Mouse (Mus musculus) embryonic facial prominence, embryonic 10.5 days (tissue): Measurements from ENCODE around the gene Olfr1371. TPM values are rescaled to one million over a fixed set of nuclear protein-coding genes. Genes with fewer than 3 reads are reported as not detected.

ENCODE experiments used
- DNase-seq: peaks from one replicate; pipeline ENCODE4 v3.0.0-alpha.2; 2017; ENCODE audit warnings: low spot score
- H3K27ac ChIP-seq: fragments of 300-500 bp; sonication (generic); replicated peaks from 2 replicates; pipeline ENCODE4 v1.5.1; 2016; ENCODE audit warnings: mild to moderate bottlenecking
- H3K27me3 ChIP-seq: fragments of 300-500 bp; sonication (generic); replicated peaks from 2 replicates; pipeline ENCODE4 v1.6.1; 2016; ENCODE audit warnings: low read depth, mild to moderate bottlenecking; ENCODE audit not compliant: poor library complexity, severe bottlenecking
- H3K36me3 ChIP-seq: fragments of 300-500 bp; sonication (generic); replicated peaks from 2 replicates; pipeline ENCODE4 v1.6.1; 2016; ENCODE audit warnings: mild to moderate bottlenecking, moderate library complexity
- H3K4me1 ChIP-seq: fragments of 300-500 bp; sonication (generic); 2 replicates; pipeline ENCODE4 v1.6.1; 2016
- H3K4me3 ChIP-seq: fragments of 300-500 bp; sonication (generic); 2 replicates; pipeline ENCODE4 v1.5.1; 2016; ENCODE audit warnings: mild to moderate bottlenecking, moderate library complexity
- H3K9me3 ChIP-seq: fragments of 300-500 bp; sonication (generic); 2 replicates; pipeline ENCODE4 v1.6.1; 2016; ENCODE audit warnings: mild to moderate bottlenecking
- WGBS: fragments of 180-500 bp; shearing (Covaris S2); methylation state at CpG from one replicate; pipeline ENCODE4 v1.1.7; 2016; 5-methylcytosine and 5-hydroxymethylcytosine counted together
- polyA plus RNA-seq: library from polyadenylated mRNA; unstranded; fragments of >200 nt; fragmentation: Nextera tagmentation; extraction: Ambion mirVana; gene quantifications from 2 replicates; pipeline ENCODE4 v1.2.1, GENCODE M21; 2016

Gene Olfr1371
- not detected in 2 replicates for polyA plus RNA-seq

- Histone ChIP-seq H3K9me3 (no peaks in the 10 kb centered on the region), H3K36me3 (no peaks in the 10 kb centered on the region), H3K27ac (no peak within 1 kb of the TSS), H3K4me3 (no peak within 1 kb of the TSS), H3K27me3 (no peaks in the 10 kb centered on the region), H3K4me1 (no peaks in the 10 kb centered on the region)
- DNase-seq: no peak
These were observed at the start of gene Olfr1371 for GRCm38 (mm10) chr11:52213887-52214286. Gene Olfr1371 (minus strand): TSS chr11:52213987.

GRCm38 (mm10) chr11:52262338-52262737 is 48.6 kb upstream of the Olfr1371 start:
- no peak for DNase-seq
- peaks cover 35% of the 10 kb centered on the region for H3K36me3 ChIP-seq
- 93% methylated on average over 11 of the region's 11 CpGs for WGBS
- H3K4me3 ChIP-seq: no peak overlapping the region
- no peaks in the 10 kb centered on the region for H3K27me3 ChIP-seq
- H3K9me3 ChIP-seq: no peaks in the 10 kb centered on the region
- H3K27ac ChIP-seq: no peak overlapping the region
- H3K4me1 ChIP-seq: peaks cover 39% of the 10 kb centered on the region

DNA sequence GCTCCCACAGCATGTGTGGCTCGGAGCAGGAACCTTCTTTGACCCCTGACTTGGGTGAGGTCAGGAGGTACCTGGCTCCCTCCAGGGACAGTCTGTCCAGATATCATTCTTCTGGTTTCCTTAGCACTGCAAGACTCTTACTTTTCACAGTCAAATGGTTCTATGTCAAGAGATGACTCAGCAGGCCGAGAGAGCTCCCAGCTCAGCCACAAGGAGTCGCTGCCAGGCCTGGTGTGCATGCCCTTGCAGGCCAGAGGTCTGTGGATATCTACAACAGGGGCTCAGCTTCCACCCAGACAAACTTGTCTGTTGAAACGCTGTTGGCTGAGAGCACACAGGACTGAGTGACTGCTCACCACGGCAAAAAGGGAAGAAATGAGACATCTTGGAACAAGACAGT is 48.1 kb upstream of the Olfr1371 start:
- H3K27me3 ChIP-seq: no peaks in the 10 kb centered on the region
- H3K9me3 ChIP-seq: no peaks in the 10 kb centered on the region
- H3K36me3 ChIP-seq: peaks cover 39% of the 10 kb centered on the region
- DNase-seq: peak; percentile 60
- H3K4me1 ChIP-seq: peaks cover 39% of the 10 kb centered on the region
- no peak overlapping the region for H3K27ac ChIP-seq
- H3K4me3 ChIP-seq: no peak overlapping the region
- 59% methylated on average over 5 of the region's 5 CpGs for WGBS

GRCm38 (mm10) chr11:52260878-52261277 is 47.1 kb upstream of the Olfr1371 start:
- Histone ChIP-seq H3K4me3 (no peak overlapping the region), H3K4me1 (peaks cover 30% of the 10 kb centered on the region), H3K27ac (no peak overlapping the region), H3K27me3 (no peaks in the 10 kb centered on the region), H3K9me3 (no peaks in the 10 kb centered on the region), H3K36me3 (peaks cover 48% of the 10 kb centered on the region)
- no peak for DNase-seq
- WGBS: 67% methylated on average over 4 of the region's 4 CpGs

- 63% methylated on average over 5 of the region's 5 CpGs for WGBS
- no peaks in the 10 kb centered on the region for H3K27me3 ChIP-seq
- H3K4me3 ChIP-seq: no peak overlapping the region
- H3K27ac ChIP-seq: no peak overlapping the region
- no peaks in the 10 kb centered on the region for H3K9me3 ChIP-seq
- DNase-seq: no peak
- peaks cover 57% of the 10 kb centered on the region for H3K36me3 ChIP-seq
- peaks cover 15% of the 10 kb centered on the region for H3K4me1 ChIP-seq
These were observed 44.9 kb upstream of the Olfr1371 start for GRCm38 (mm10) chr11:52258711-52259110.

GRCm38 (mm10) chr11:52257376-52257775 is 43.6 kb upstream of the Olfr1371 start:
- peaks cover 15% of the 10 kb centered on the region; the same call in 1 of the 2 replicates for H3K4me1 ChIP-seq
- H3K27me3 ChIP-seq: no peaks in the 10 kb centered on the region
- no peak overlapping the region for H3K4me3 ChIP-seq
- no peak overlapping the region for H3K27ac ChIP-seq
- no peak for DNase-seq
- H3K9me3 ChIP-seq: no peaks in the 10 kb centered on the region
- peaks cover 53% of the 10 kb centered on the region for H3K36me3 ChIP-seq
- WGBS: 87% methylated on average over 3 of the region's 3 CpGs

- DNase-seq: no peak
- Histone ChIP-seq H3K4me3 (no peak overlapping the region), H3K27me3 (no peaks in the 10 kb centered on the region), H3K4me1 (peaks cover 12% of the 10 kb centered on the region; the same call in 1 of the 2 replicates), H3K9me3 (no peaks in the 10 kb centered on the region), H3K27ac (no peak overlapping the region), H3K36me3 (peaks cover 58% of the 10 kb centered on the region)
- WGBS: 89% methylated on average over 8 of the region's 8 CpGs
These were observed 41.3 kb upstream of the Olfr1371 start for GRCm38 (mm10) chr11:52255077-52255476.

DNA sequence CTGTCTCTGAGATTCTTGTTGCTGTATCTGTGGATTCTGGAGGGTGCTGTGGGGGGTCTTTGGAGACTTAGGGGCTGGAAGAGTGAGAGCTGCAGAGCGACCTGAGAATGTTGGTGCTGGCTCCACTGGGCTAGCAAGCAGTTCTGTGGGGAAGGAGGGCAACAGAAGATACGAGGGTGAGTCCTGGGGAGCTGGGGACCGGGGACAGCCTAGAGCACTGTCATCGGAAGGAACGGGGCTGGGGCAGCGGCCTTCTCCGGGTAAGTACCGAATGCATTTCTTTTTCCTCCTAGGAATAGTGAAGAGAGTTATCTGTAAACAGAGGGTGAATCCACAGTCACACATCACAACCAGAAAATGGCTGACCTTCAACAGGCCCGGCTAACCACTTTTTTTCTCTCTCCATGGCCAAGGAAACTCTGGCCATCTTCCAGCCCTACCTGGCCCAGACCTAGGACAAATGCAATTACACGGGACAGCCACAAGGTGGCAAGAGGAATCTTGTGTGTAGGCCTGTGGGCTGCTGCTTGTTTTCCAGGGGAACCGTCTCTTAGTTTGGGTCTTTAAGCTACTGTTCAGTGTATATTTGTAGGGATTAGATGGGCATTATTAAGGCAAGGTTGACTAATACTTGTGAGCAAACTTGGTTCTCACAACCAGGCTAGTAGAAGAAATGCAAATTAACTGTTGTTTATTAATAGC is 40.0 kb upstream of the Olfr1371 start:
- H3K4me1 ChIP-seq: peaks cover 12% of the 10 kb centered on the region; the same call in 1 of the 2 replicates
- H3K27ac ChIP-seq: no peak overlapping the region
- 71% methylated on average over 11 of the region's 11 CpGs for WGBS
- H3K36me3 ChIP-seq: peaks cover 57% of the 10 kb centered on the region
- no peaks in the 10 kb centered on the region for H3K27me3 ChIP-seq
- no peak overlapping the region for H3K4me3 ChIP-seq
- H3K9me3 ChIP-seq: no peaks in the 10 kb centered on the region
- DNase-seq: peak; percentile 67

- H3K4me1 ChIP-seq: 0 out of 2 replicates have a peak, but pooled peaks cover under 1% of the 10 kb centered on the region
- DNase-seq: no peak
- no peak overlapping the region for H3K27ac ChIP-seq
- H3K27me3 ChIP-seq: no peaks in the 10 kb centered on the region
- no peaks in the 10 kb centered on the region for H3K9me3 ChIP-seq
- peaks cover 60% of the 10 kb centered on the region for H3K36me3 ChIP-seq
- H3K4me3 ChIP-seq: no peak overlapping the region
- WGBS: 78% methylated on average over 1 of the region's 1 CpGs
These were observed 38.9 kb upstream of the Olfr1371 start for GRCm38 (mm10) chr11:52252692-52253091.

- Histone ChIP-seq H3K27ac (no peak overlapping the region), H3K27me3 (no peaks in the 10 kb centered on the region), H3K4me1 (no peaks in the 10 kb centered on the region), H3K4me3 (no peak overlapping the region), H3K9me3 (no peaks in the 10 kb centered on the region), H3K36me3 (peaks cover 60% of the 10 kb centered on the region)
- no peak for DNase-seq
- WGBS: 79% methylated on average over 5 of the region's 5 CpGs
These were observed 38.0 kb upstream of the Olfr1371 start for GRCm38 (mm10) chr11:52251770-52252169.

- H3K36me3 ChIP-seq: peaks cover 66% of the 10 kb centered on the region
These were observed 35.7 kb upstream of the Olfr1371 start for GRCm38 (mm10) chr11:52249452-52249851.

GRCm38 (mm10) chr11:52240898-52241542 is 27.2 kb upstream of the Olfr1371 start:
- peaks cover 96% of the 10 kb centered on the region for H3K36me3 ChIP-seq

More at GRCm38 (mm10) chr11:52249452-52249851, 35.7 kb upstream of the Olfr1371 start:
- H3K9me3 ChIP-seq: no peaks in the 10 kb centered on the region
- no peaks in the 10 kb centered on the region for H3K27me3 ChIP-seq
- no peak for DNase-seq
- H3K27ac ChIP-seq: no peak overlapping the region
- H3K4me3 ChIP-seq: no peak overlapping the region
- no peaks in the 10 kb centered on the region for H3K4me1 ChIP-seq
- WGBS: 92% methylated on average over 2 of the region's 2 CpGs

GRCm38 (mm10) chr11:52234509-52234908 is 20.7 kb upstream of the Olfr1371 start:
- no peak for DNase-seq

More at GRCm38 (mm10) chr11:52240898-52241542, 27.2 kb upstream of the Olfr1371 start:
- Histone ChIP-seq H3K27ac (no peak overlapping the region), H3K27me3 (no peaks in the 10 kb centered on the region), H3K9me3 (no peaks in the 10 kb centered on the region), H3K4me1 (no peaks in the 10 kb centered on the region), H3K4me3 (no peak overlapping the region)
- DNase-seq: no peak
- WGBS: 89% methylated on average over 4 of the region's 4 CpGs

More at GRCm38 (mm10) chr11:52234509-52234908, 20.7 kb upstream of the Olfr1371 start:
- Histone ChIP-seq H3K9me3 (no peaks in the 10 kb centered on the region), H3K27me3 (no peaks in the 10 kb centered on the region), H3K4me1 (peaks cover 26% of the 10 kb centered on the region), H3K27ac (no peak overlapping the region), H3K4me3 (no peak overlapping the region), H3K36me3 (peaks cover 48% of the 10 kb centered on the region)
